Mouse (Mus musculus) Patski (cell line): ENCODE data around the gene Slc7a6. TPM values are rescaled to one million over a fixed set of nuclear protein-coding genes. Genes with fewer than 3 reads are reported as not detected.

Experiments
- ATAC-seq: fragments of 100-300 bp; one replicate; pipeline ENCODE4 v1.8.0; 2021
- CTCF ChIA-PET: fragments of 350-600 bp; sonication (Branson Sonifier 250); formaldehyde crosslinking; loops from one replicate; lab custom pipeline; 2022; ENCODE audit warnings: inconsistent platforms; lab: Charles Lee
- POLR2A ChIA-PET: fragments of 350-600 bp; sonication (Branson Sonifier 250); formaldehyde crosslinking; loops from one replicate; lab custom pipeline; 2022; ENCODE audit warnings: antibody characterized with exemption, inconsistent platforms; lab: Charles Lee
- DNase-seq: peaks from one replicate; pipeline ENCODE4 v3.0.0-alpha.2; 2011; ENCODE audit warnings: low read depth, low spot score
- H3K27me3 ChIP-seq: fragments of 371-371 bp; one replicate; pipeline ENCODE4 v1.5.1; 2021
- CTCF ChIP-seq: fragments of 100-300 bp; IDR thresholded peaks from one replicate; pipeline ENCODE4 v1.5.1; 2021
- in situ Hi-C: fragments of 300-500 bp; cut with MboI; formaldehyde crosslinking; loops from 3 replicates; pipeline ENCODE4 v1.11.1; 2018; ENCODE audit warnings: low pct_unique_long_range_greater_than_20kb, mixed read lengths
- polyA plus RNA-seq: library from polyadenylated mRNA; unstranded; gene quantifications from one replicate; pipeline ENCODE4 v1.2.3, GENCODE M21; 2021

Slc7a6 gene
- polyA plus RNA-seq: 129 TPM

DNA sequence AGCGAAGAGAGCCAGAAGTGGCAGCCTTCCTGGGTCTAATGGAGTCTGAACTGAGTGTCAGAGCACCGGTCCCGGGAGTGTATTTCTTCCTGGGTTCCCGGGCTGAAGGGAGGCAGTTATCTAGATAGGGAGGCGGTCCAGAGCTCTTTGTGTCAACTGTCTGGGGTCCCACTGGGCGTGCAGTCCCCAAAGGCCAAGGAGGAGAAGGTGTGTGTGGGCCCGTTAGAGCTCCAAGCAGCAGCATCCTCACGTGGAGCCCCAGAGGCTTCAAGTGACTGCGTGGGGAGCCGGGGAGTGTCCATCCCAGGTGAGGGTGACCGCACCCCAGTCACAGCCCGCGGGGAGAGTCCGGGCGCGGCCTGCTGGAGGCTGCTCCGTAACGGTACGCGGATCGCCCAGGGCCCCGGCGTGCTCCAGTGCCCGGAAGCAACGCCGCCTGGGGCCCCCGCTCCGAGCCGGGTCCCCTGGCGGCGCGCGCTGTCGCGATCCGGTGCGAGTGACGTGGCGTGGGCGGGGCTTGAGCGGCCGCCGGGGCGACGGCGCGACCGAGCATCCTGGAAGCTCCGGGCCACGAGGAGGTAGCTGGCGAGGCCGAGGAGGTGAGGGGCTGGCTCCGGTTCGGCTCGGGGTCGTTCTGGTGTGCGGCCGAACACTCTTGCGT, at the start of gene Slc7a6:
Slc7a6 (plus strand) TSS at position 502 of the 661 bp plus-strand sequence.
- no peaks in the 10 kb centered on the region for H3K27me3 ChIP-seq
- no peak for DNase-seq
- CTCF ChIA-PET: interaction anchor here (0.9 to 1.7 kb wide), 3 partner anchors 12 to 30 kb away, joined by 3 to 5 read pairs (median 4); no protein-coding TSS in a partner anchor
- in situ Hi-C loops: no loop called here
- POLR2A ChIA-PET: interaction anchor here (0.8 to 2.1 kb wide), 5 partner anchors 17 to 30 kb away, joined by 3 to 13 read pairs (median 4); partner anchors contain the start of gene Pla2g15
- no peak for TF ChIP-seq CTCF
- peak; percentile 75 for ATAC-seq

DNA sequence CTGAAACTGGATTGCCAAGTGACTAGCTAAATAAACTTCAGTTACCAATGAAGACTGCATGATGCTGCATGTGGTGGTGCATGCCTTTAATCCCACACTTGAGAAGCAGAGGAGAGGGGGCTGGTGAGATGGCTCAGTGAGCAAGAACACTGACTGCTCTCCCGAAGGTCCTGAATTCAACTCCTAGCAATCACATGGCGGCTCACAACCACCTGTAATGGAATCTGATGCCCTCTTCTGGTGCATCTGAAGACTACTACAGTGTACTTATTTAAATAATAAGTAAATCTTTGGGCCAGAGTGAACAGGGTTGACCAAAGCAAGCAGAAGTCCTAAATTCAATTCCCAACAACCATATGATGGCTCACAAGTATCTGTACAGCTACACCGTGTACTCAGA, 45.2 kb upstream of the Slc7a6 start:
- H3K27me3 ChIP-seq: no peaks in the 10 kb centered on the region
- POLR2A ChIA-PET: no interaction called here
- DNase-seq: no peak
- CTCF ChIA-PET: interaction anchor here (1.1 kb wide), 1 partner anchor 42 kb away, joined by 5 read pairs; no protein-coding TSS in a partner anchor
- in situ Hi-C loops: no loop called here
- ATAC-seq: no peak
- TF ChIP-seq CTCF: no peak

GRCm38 (mm10) chr8:106126055-106126454, 42.6 kb upstream of the Slc7a6 start:
- TF ChIP-seq CTCF: no peak
- DNase-seq (no peak), ATAC-seq (no peak)
- in situ Hi-C loops: no loop called here
- POLR2A ChIA-PET: no interaction called here
- no peaks in the 10 kb centered on the region for H3K27me3 ChIP-seq
- CTCF ChIA-PET: interaction anchor here (2.2 kb wide), 1 partner anchor 16 kb away, joined by 5 read pairs; no protein-coding TSS in a partner anchor

DNA sequence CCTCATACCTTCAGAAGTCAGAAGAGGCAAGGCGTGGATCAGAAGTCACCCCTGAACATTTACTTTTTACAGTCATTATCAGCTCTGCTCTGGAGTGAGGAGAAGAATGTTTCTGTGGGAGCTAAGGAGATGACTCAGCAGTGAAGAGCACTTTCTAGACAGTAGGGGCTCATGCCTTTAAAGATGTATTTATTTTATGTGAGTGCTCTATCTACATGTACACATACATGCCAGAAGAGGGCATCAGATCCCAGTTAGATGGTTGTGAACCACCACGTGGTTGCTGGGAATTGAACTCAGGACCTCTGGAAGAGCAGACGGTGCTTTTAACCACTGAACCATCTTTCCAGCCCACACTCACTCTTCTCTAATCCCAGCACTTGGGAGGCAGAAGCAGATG, 41.6 kb upstream of the Slc7a6 start:
- no peak for ATAC-seq
- no peak for TF ChIP-seq CTCF

DNA sequence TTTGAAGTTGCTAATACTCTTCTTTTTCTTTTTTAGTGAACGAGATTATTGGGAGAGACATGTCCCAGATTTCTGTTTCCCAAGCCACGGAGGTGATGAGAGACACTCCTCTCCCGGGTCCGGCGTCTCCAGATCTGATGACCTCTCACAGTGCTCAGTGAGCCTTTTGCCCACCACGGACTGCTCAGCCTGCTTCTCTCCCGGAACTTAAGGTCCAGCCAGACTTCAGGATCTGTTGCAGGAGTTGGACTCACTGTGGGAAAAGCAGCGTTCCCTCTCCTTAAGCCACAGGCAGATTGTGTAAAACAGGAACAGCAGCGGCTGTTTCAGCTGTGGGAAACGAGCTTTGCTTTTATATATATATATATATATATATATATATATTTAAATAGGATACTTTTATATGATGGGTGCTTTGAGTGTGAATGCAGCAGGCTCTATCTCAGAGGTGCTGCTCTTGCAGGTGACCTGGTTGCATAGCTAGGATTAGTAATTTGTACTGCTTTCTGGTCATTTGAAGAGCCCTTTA, 40.7 kb upstream of the Slc7a6 start:
- ChIA-PET CTCF (interaction anchor here (0.9 to 2.0 kb wide), 5 partner anchors 11 to 273 kb away, joined by 3 to 5 read pairs (median 4); partner anchors contain the start of gene Pla2g15), POLR2A (no interaction called here)
- no peak for TF ChIP-seq CTCF
- H3K27me3 ChIP-seq: no peaks in the 10 kb centered on the region
- no peak for DNase-seq
- no peak for ATAC-seq
- in situ Hi-C loops: no loop called here

More for the DNA sequence above, 41.6 kb upstream of the Slc7a6 start:
- ChIA-PET POLR2A (no interaction called here), CTCF (no interaction called here)
- in situ Hi-C loops: no loop called here
- no peaks in the 10 kb centered on the region for H3K27me3 ChIP-seq
- no peak for DNase-seq

DNA sequence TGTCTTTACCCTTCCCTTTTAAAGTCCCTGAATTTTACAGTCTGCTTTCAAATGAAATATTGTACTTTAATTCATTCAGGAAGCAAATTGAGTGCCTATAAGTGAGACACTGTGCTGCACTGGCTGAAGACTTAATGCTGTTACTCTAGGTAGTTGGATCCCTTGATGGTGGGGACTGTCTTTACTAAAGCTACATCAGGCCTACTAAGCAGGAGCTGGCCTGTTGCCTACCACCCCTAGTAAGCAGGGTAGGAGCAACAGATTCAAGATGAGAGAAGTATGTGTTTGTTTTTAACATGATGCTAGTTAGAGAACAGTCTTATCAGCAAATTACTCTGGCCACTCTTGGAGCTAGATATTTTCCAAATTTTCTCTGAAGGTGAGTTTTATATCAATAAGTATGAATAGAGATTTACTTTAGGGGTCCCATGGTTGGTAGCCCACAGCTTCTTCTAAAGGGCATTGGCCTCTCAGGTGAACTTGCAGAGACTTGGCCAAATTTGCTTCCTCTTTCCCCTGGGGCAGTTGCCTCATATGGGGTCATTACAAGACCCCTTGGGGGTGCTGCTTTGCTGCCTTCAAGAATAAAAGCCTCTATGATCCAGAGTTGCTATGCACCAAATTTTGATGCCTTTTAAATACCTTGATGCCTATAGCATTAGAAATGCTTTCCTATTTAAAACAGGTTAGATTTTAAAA, 39.3 kb upstream of the Slc7a6 start:
- DNase-seq: no peak
- ChIA-PET CTCF (interaction anchor here (1.6 to 2.0 kb wide), 3 partner anchors 13 to 272 kb away, joined by 4 to 5 read pairs (median 4); no protein-coding TSS in a partner anchor), POLR2A (no interaction called here)
- in situ Hi-C loops: no loop called here
- no peak for ATAC-seq
- no peak for TF ChIP-seq CTCF
- H3K27me3 ChIP-seq: no peaks in the 10 kb centered on the region

GRCm38 (mm10) chr8:106129997-106130396, 38.7 kb upstream of the Slc7a6 start:
- no peak for TF ChIP-seq CTCF
- DNase-seq (no peak), ATAC-seq (no peak)
- H3K27me3 ChIP-seq: no peaks in the 10 kb centered on the region
- ChIA-PET CTCF (interaction anchor here (2.0 kb wide), 1 partner anchor 21 kb away, joined by 4 read pairs; no protein-coding TSS in a partner anchor), POLR2A (no interaction called here)
- in situ Hi-C loops: no loop called here

DNA sequence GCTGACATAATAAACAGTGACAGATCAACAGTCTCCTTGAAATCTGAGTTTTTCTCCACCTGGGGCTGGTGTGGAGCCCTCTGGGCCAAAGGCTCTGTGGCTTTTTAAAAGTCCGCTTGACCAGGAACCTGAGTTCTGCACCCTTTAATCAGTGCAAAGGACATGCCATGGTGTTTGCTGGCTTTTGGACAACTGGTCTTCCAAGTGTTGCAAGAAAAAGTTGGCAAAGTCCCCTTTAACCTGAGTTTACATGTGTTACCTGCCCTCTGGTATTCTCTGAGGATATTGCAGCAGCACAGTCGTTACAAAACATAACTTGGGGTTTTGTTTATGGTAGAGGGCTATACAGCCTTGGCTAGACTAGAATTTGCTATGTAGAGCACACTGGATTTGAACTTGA, 38.2 kb upstream of the Slc7a6 start:
- no peak for TF ChIP-seq CTCF
- no peaks in the 10 kb centered on the region for H3K27me3 ChIP-seq
- DNase-seq (no peak), ATAC-seq (no peak)
- POLR2A ChIA-PET: no interaction called here
- in situ Hi-C loops: no loop called here
- CTCF ChIA-PET: no interaction called here

DNA sequence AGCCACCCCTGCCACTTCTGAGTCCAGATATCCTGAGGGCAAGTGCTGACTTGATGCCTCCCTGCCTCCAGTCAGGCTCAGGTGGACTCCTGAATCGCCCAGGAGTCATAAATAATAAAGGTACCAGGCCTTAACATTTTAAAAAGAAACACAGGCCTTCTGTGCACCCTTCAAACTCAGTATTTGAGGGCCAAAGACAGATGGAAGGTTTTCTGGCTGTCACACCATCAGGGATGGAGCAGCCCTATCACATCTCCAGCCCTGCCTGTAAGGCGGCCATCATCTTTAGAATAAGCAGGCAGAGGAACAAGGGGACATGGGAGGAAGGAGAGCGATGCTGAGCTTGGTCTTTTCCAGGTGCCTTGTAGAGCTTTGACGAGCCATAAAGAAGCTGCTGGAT, 37.6 kb upstream of the Slc7a6 start:
- in situ Hi-C loops: no loop called here
- ATAC-seq (no peak), DNase-seq (no peak)
- ChIA-PET CTCF (no interaction called here), POLR2A (no interaction called here)
- no peaks in the 10 kb centered on the region for H3K27me3 ChIP-seq
- TF ChIP-seq CTCF: no peak

DNA sequence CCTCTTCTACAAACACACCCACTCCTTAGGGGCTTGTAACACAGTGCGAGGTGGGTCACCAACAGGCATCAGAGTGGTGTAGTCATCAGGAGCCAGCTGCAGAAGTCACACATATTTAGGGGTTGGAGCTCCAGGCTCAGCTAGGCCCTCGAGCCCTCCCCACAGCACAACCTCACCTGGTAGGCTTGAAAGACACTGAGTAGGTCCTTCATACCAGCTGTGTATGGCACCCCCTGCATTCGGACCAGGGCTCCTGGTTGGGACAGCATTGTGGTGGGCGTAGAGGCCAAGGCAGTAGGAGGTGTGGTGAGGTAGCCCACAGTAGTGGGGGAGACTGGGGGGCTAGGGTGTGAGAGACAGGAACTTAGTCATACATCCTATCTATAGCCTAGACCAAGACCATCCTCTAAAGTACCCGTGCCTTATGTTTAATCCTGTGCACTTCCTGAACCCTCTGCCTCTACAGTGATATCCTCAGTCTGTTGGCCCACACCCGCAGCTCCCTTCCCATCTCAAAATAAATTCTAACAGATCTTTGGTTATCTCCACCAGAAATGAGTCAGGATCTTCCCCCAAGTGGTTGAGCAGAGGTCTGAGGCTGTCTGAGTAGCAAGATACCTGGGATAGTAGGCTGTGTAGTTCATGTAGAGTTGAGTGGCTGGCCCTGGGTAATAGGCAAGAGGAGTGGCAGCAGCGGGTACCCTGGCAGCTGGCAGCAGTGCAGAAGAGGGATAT, 37.0 kb upstream of the Slc7a6 start:
- no peak for TF ChIP-seq CTCF
- CTCF ChIA-PET: no interaction called here
- POLR2A ChIA-PET: no interaction called here
- ATAC-seq: no peak
- H3K27me3 ChIP-seq: no peaks in the 10 kb centered on the region
- in situ Hi-C loops: no loop called here
- no peak for DNase-seq
